Comparison of ENCODE assay signal across 8 mouse cellular contexts in genomic region chr1:155097354-155097753, GRCm38 (mm10). TPM values are rescaled to one million over a fixed set of nuclear protein-coding genes. Genes with fewer than 3 reads are reported as not detected.
DNase-seq lines count a peak whose midpoint lies in the region; ATAC-seq and TF ChIP-seq lines count a peak whose summit lies in the region.

No protein-coding gene starts in this region.

- ATAC-seq in CD4-positive, CD25-positive, alpha-beta regulatory T cell, adult 4 months: no peak
- ATAC-seq in heart, embryonic 16.5 days (replicated peaks; ENCODE audit: extremely low read depth, insufficient read depth, low FRiP score): no peak
- ATAC-seq in stomach, postnatal 0 days (ENCODE audit: low FRiP score, low TSS enrichment): no peak

- no peaks in the 10 kb centered on the region for H3K36me3 ChIP-seq in heart, embryonic 16.5 days (ENCODE audit: control insufficient read depth, insufficient read depth)
- no peaks in the 10 kb centered on the region for H3K36me3 ChIP-seq in stomach, postnatal 0 days (ENCODE audit: control insufficient read depth, insufficient read depth, low read length)
- no peaks in the 10 kb centered on the region for H3K36me3 ChIP-seq in thymus, adult 2 months (ENCODE audit: control insufficient read depth, insufficient read depth, low read length)

- TF ChIP-seq CTCF in stomach, postnatal 0 days (IDR thresholded peaks at IDR 0.05; ENCODE audit: low read depth): no peak
- TF ChIP-seq CTCF in thymus, adult 2 months (IDR thresholded peaks at IDR 0.05; ENCODE audit: borderline replicate concordance, control insufficient read depth, extremely low read depth, insufficient read depth, low read length, poor library complexity): no peak

- H3K9ac ChIP-seq in heart, embryonic 16.5 days (ENCODE audit: low read length): peak overlapping the region; percentile 94
- H3K9ac ChIP-seq in stomach, postnatal 0 days (ENCODE audit: low read length): peak overlapping the region; percentile 94

- H3K4me2 ChIP-seq in heart, embryonic 16.5 days (ENCODE audit: low read depth, low read length): peak overlapping the region; percentile 82
- peak overlapping the region; percentile 76 for H3K4me2 ChIP-seq in stomach, postnatal 0 days (replicated peaks; ENCODE audit: low read depth)

- 12% methylated on average over 6 of the region's 6 CpGs for WGBS in heart, embryonic 16.5 days
- 17% methylated on average over 6 of the region's 6 CpGs for WGBS in stomach, postnatal 0 days
- 45% methylated on average over 6 of the region's 6 CpGs for WGBS in thymus, adult 2 months

- peak overlapping the region; percentile 89 for H3K27ac ChIP-seq in heart, embryonic 16.5 days (ENCODE audit: low read length)
- H3K27ac ChIP-seq in stomach, postnatal 0 days (replicated peaks): peak overlapping the region; percentile 90; the same call in 1 of the 2 replicates
- H3K27ac ChIP-seq in thymus, adult 2 months (ENCODE audit: control insufficient read depth, insufficient read depth, low read length): no peak overlapping the region

- H3K4me1 ChIP-seq in heart, embryonic 16.5 days (ENCODE audit: control insufficient read depth, insufficient read depth, low read length): peaks cover 48% of the 10 kb centered on the region
- H3K4me1 ChIP-seq in stomach, postnatal 0 days (replicated peaks; ENCODE audit: control insufficient read depth, insufficient read depth): peaks cover 18% of the 10 kb centered on the region
- peaks cover 15% of the 10 kb centered on the region for H3K4me1 ChIP-seq in thymus, adult 2 months (replicated peaks; ENCODE audit: control insufficient read depth, insufficient read depth, low read length)

- H3K27me3 ChIP-seq in heart, embryonic 16.5 days (ENCODE audit: control insufficient read depth, insufficient read depth, low read length): no peaks in the 10 kb centered on the region
- no peaks in the 10 kb centered on the region for H3K27me3 ChIP-seq in stomach, postnatal 0 days (ENCODE audit: control insufficient read depth, insufficient read depth, low read length)
- H3K27me3 ChIP-seq in thymus, adult 2 months (ENCODE audit: control insufficient read depth, insufficient read depth, low read length): no peaks in the 10 kb centered on the region

- TF ChIP-seq POLR2A in thymus, adult 2 months (IDR thresholded peaks at IDR 0.05; ENCODE audit: control insufficient read depth, extremely low read depth, insufficient read depth, low read length, poor library complexity): no peak

- DNase-seq in CD4-positive, CD25-positive, alpha-beta regulatory T cell, adult 2 months (ENCODE audit: low read depth, low spot score): peak; percentile 58
- peak; percentile 56 for DNase-seq in MN1 (ENCODE audit: low spot score)
- peak; percentile 29 for DNase-seq in lung, postnatal 10 days
- peak; percentile 49 for DNase-seq in stomach, postnatal 0 days (ENCODE audit: low spot score)
- no peak for DNase-seq in yolk sac, embryonic 10.5 days (ENCODE audit: low spot score)
- no peak for DNase-seq in thymus, adult 2 months

- H3K4me3 ChIP-seq in heart, embryonic 16.5 days (ENCODE audit: low read length): peak overlapping the region; percentile 99
- H3K4me3 ChIP-seq in stomach, postnatal 0 days (ENCODE audit: low read depth, low read length): peak overlapping the region; percentile 84
- H3K4me3 ChIP-seq in thymus, adult 2 months (ENCODE audit: control insufficient read depth, insufficient read depth, low read length): no peak overlapping the region

- no peak for TF ChIP-seq EP300 in stomach, postnatal 0 days (optimal IDR thresholded peaks at IDR 0.05)

- H3K9me3 ChIP-seq in heart, embryonic 16.5 days (replicated peaks; ENCODE audit: control insufficient read depth, low read length): no peaks in the 10 kb centered on the region
- H3K9me3 ChIP-seq in stomach, postnatal 0 days (ENCODE audit: control insufficient read depth, low read length): no peaks in the 10 kb centered on the region

RNA-seq across cellular contexts. Expression of gene Ier5, which starts 2.1 kb away (rescaled TPM):
- polyA plus RNA-seq in CD4-positive, CD25-positive, alpha-beta regulatory T cell, adult 4 months (2017; shearing (Covaris generic)): 10 to 100 TPM in 1 of 2 experiments, 1 to 10 TPM in 1; 4.9 to 12.6 TPM
- 3.6 and 3.9 TPM in 2 replicates for polyA plus RNA-seq in heart, embryonic 16.5 days (2015; fragmentation: Nextera tagmentation; extraction: Ambion mirVana)
- polyA plus RNA-seq in stomach, postnatal 0 days (2015; fragmentation: Nextera tagmentation; extraction: Ambion mirVana): 7.3 and 11.2 TPM in 2 replicates
- polyA plus RNA-seq in thymus, adult 2 months (2012; rRNA removed): 37.2 and 44.0 TPM in 2 replicates

RNA-seq across cellular contexts. Expression of gene Mr1, which starts 49.3 kb away (rescaled TPM):
- polyA plus RNA-seq in CD4-positive, CD25-positive, alpha-beta regulatory T cell, adult 4 months (2017; shearing (Covaris generic)): 10 to 100 TPM; 17.9 to 26.0 TPM
- 7.7 and 10.4 TPM in 2 replicates for polyA plus RNA-seq in heart, embryonic 16.5 days (2015; fragmentation: Nextera tagmentation; extraction: Ambion mirVana)
- polyA plus RNA-seq in stomach, postnatal 0 days (2015; fragmentation: Nextera tagmentation; extraction: Ambion mirVana): 4.2 and 4.3 TPM in 2 replicates
- 33.5 and 37.9 TPM in 2 replicates for polyA plus RNA-seq in thymus, adult 2 months (2012; rRNA removed)

Comparison
In these comparisons a context has a peak if more than half of its experiments do, and no peak if none do; other contexts are left out.
1. DNase-seq: peak in CD4-positive, CD25-positive, alpha-beta regulatory T cell, adult 2 months (single experiment), MN1 (single experiment), lung, postnatal 10 days (single experiment) and stomach, postnatal 0 days (single experiment); none in yolk sac, embryonic 10.5 days (single experiment) and thymus, adult 2 months (single experiment).